Mouse (Mus musculus) monocyte, adult 5-6 weeks (primary cell): ENCODE measurements at regions not wholly inside any gene's neighbourhood (a gene's known extent, or its start where the extent isn't known, plus 50 kb on each side); places are given as distances from the start of the nearest gene placed in this dataset.

Experiments
- ATAC-seq: fragments of 153-309, 156-312 bp; replicated peaks from 2 replicates; pipeline ENCODE4 v1.8.0; 2017; ENCODE audit warnings: mild to moderate bottlenecking; ENCODE audit not compliant: low TSS enrichment, insufficient number of reproducible peaks, severe bottlenecking, poor library complexity, low FRiP score

GRCm38 (mm10) chr13:102634236-102634957, 59.0 kb upstream of the Cd180 start:
- no peak for ATAC-seq

- ATAC-seq: no peak
Measured at GRCm38 (mm10) chr13:102636032-102636431, 57.3 kb upstream of the Cd180 start.

- ATAC-seq: no peak
Measured at GRCm38 (mm10) chr13:102637059-102637458, 56.3 kb upstream of the Cd180 start.

- ATAC-seq: no peak
Measured at GRCm38 (mm10) chr13:102639651-102640050, 53.7 kb upstream of the Cd180 start.

GRCm38 (mm10) chr13:102640171-102640570, 53.2 kb upstream of the Cd180 start:
- ATAC-seq: no peak
